Mouse (Mus musculus) E14TG2a.4 (cell line): Measurements from ENCODE around the gene Setd2.

Experiments used
- CTCF ChIP-seq: conservative IDR thresholded peaks from 2 replicates; pipeline ENCODE4 v1.5.1; 2014; ENCODE audit warnings: low read length
- POU5F1 ChIP-seq: IDR thresholded peaks from 2 replicates; pipeline ENCODE4 v1.6.1; 2014; ENCODE audit warnings: low read length, borderline replicate concordance

DNA sequence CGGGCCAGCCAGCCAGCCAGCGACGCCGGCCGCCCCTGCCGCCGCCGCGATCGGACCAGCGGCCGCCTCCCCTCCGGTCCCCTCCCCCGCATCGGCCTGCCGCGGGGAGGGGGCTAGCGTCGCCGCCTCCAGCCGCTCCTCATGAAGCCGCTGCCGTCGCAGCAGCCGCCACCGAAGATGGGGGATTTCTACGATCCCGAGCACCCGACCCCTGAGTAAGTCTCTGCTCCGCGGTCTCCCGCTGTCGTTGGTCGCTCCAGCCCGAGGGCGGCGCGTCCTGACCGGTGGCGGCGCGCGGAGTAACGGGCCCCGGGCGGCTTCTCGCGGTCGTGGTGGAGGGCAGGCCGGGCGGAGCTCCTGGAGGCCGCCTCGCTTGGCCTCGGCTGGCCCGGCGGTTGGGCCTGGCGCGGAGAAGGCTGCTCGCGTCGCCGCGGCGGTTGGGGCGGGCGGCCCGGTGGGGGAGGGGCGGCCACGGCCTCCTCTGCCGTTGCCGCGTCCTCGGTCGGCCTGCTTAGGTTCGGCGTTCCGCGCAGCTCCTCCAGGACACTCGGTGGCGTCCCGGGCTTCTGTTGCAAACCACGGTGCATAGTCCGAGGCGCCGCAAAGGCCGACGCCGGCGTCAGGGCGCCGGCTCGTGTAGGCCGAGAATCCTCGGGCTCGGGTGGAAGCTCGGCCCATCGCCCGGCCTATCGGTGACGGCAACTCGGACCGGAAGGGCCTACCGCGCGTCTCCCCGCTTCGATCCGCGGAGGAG is at the start of gene Setd2:
- TF ChIP-seq CTCF (no peak), POU5F1 (no peak)
